Mouse (Mus musculus) gastrocnemius, postnatal 36 days (tissue): ENCODE measurements around the gene Mrps35. TPM values are rescaled to one million over a fixed set of nuclear protein-coding genes. Genes with fewer than 3 reads are reported as not detected.

Experiments used
- DNase-seq, 2 experiments: peaks; one replicate each; pipeline ENCODE4 v3.0.0; 2022
- intact Hi-C: fragments of 180-260 bp; cut with DNase I; formaldehyde crosslinking; loops from one replicate; pipeline ENCODE4 v1.15.1; 2025
- total RNA-seq, 2 experiments: library from RNA; stranded (reverse); gene quantifications; 2 replicates each; pipeline ENCODE4 v1.2.3; 2021

The Mrps35 gene
- total RNA-seq, 2 experiments from 2014 or later = 40.9 to 41.0 TPM

DNA sequence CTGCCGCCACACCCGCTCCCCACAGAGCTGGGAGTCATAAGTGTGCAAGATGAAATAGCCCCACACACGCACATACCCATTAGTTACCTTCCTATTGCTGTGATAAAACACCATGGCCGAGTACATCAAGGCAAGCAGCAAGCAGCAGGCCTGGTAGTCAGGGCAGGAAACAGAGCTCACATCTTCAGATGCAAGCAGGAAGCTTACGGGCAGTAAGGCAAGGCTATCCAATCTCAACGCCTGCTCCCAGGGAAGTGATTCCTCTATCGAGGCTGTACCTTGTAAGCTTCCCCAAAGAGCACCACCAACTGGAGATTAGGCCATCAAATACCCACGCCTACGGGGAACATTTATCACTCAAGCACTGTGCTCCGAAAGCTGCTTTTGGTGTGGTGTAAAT lies 37.4 kb downstream of the Mrps35 start:
- no peak for DNase-seq
- intact Hi-C loops = no loop called here

DNA sequence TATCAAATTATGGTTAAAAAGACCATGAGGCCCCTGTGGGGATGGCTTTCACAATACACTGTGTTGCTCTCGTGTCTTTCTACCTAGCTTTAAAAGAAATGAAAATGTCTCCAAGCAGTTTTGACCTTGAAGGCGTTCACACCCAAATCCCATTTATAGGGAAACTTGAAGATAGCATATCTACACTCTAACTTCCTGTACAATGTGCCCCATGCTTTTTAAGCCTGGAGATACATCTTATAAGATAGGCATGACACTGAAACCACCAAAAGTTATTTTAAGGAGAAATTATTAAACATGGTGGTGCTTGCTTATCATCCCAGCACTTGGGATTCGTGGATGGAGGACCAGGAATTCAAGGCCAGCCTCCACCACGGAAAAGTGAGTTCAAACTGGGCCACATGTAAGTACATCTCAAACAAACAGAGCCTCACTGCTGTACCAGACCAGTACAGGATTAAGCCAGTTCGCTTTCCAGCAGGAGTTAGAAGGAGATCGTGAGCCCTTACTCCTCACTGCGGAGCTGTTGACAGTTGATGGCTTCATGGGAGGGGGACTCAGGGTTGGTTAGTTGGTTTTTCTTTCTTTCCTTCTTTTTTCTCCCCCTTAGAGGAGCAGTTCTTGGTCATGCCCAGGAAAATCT lies 43.0 kb downstream of the Mrps35 start:
- intact Hi-C loops = no loop called here
- DNase-seq = no peak

DNA sequence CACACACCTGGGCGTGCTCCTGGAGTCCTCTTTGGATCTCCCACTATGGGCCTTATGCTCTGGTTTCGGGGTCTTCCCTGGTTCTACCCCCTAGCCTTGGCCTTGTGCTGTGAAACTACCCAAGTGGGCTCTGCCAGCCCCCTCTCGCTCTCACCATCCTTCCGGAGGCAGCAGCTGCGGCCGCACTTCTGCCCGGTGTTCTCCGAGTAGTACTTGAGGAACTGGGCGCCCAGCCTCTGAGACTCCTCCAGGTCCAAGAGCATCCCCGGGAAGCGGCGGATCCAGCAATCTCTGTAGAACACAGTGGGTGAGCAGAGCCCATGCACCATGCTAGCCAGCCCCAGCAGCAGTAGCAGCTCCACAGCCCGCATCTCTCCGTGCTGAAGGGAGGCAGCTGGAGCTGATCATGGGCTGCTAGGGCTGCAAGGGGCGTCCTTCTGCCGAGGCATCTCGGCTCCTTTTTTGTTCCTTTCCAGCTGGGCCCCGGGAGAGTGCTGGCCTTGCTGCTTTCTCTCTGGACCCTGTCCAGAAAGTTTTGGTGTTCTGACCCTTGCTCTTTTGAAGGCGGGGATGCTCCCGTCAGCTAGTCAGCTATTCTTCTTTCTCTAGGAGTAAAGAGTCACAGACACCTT lies 44.1 kb downstream of the Mrps35 start, which contains the start of gene Mansc4:
Gene Mansc4 (minus strand): TSS at position 439 of the 632 bp plus-strand sequence.
- intact Hi-C loops = no loop called here
- no peak for DNase-seq

DNA sequence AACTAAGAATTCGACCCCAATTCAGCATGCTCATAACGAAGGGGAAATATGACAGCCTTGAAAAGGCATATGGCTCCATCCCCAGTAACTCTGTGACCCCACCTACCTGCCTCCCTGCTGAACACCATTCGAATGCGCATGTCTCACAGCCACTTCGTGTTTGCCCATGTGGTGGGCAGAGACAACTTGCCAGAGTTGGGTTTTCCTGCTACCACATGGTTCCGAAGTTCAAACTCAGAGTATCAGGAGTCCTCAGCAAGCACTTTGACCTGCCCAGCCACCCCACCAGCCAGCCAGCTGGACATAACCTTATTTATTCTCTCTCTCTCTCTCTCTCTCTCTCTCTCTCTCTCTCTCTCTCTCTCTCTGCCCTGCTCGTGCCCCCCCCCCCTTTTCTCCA lies 45.2 kb downstream of the Mrps35 start:
- intact Hi-C loops = no loop called here
- DNase-seq = no peak

DNA sequence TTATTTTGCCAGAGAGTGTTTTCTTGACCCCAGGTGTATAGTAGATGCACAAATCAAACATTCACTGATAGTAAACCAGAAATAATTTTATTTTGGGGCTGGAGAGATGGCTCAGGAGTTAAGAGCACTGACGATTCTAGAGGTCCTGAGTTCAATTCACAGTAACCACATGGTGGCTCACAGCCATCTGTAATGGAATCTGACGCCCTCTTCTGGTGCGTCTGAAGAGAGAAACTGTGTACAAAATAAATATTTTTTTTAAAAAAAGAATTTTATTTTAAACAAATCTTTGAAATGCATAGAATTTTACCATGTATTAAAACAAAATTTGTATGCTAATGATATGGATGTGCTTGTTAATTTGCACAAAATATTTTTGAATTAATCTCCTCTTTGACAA lies 46.0 kb downstream of the Mrps35 start:
- intact Hi-C loops = no loop called here
- no peak for DNase-seq

DNA sequence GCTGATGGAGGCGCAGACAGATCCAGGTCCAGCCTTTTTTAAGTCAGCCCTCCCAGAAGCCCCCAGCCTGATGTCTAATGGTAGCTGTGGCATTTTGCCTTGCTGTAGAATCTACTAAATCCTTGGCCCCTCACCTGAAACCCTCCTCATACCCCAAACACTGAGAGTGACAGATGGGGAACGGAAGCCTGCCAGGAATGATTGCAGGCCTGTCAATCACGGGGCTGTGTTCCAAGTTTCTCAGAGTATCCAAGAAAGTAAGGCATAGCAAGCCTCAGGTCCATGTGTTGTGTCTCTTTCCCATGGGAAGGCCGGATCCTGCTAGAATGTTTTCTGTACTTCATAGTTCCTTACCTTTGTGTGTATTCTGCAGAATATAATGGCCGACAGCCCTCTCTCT lies 47.6 kb downstream of the Mrps35 start:
- no peak for DNase-seq
- intact Hi-C loops = no loop called here

DNA sequence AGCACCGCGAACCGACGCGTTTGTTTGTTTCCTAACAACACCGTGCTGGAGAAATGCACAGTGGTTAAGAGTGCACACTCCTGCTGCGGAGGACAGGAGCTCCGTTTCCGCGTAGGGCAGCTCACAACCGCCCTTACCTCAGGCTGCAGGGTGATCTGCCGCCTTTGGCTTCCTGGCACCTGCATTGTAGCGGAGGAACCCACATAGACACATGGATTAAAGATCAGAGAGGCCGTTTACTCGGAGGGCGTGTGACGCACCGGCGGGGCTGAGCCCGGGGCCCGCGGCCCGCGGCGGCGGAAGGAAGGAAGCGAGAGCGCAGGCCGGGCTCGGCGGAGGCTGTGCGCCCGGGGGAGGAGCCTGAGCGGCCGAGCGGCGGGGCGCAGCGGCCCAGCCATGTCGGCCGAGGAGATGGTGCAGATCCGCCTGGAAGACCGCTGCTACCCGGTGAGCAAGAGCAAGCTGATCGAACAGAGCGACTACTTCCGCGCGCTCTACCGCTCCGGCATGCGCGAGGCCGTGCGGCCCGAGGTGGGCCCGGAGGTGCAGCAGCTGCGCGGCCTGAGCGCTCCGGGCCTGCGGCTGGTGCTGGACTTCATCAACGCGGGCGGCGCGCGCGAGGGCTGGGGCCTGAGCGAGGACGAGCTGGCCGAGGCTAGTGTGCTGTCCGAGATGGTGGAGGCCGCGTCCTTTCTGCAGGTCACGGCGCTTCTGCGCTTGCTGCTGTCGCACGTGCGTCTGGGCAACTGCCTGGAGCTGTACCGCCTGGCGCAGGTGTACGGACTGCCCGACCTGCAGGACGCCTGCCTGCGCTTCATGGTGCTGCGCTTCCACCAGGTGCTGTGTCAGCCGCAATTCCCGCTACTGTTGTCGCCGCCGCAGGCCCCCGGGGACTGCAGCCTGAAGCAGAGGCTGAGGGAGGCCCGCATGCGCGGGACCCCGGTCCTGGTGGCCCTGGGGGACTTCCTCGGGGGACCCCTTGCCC lies 48.9 kb downstream of the Mrps35 start, which contains the start of gene Klhl42:
Gene Klhl42 (plus strand): TSS at position 244 of the 985 bp plus-strand sequence.
- peak; percentile 61 to 71 for DNase-seq
- intact Hi-C loops = no loop called here

DNA sequence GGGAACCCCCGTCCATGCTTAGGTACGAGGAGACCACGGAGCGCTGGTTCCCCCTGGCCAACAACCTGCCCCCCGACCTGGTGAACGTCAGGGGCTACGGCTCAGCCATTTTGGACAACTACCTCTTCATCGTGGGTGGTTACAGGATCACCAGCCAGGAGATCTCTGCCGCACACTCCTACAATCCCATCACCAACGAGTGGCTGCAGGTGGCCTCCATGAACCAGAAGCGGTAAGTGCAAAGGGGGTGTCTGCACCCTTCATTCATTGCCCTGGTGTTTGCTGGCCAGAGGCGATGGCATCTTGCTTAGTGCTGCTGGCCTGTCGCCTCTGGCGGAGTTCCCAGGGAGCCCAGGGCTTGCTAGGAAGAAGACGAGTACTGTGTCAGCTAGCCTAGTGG lies 49.6 kb downstream of the Mrps35 start:
- DNase-seq = peak; percentile 40 to 48
- intact Hi-C loops = no loop called here

DNA sequence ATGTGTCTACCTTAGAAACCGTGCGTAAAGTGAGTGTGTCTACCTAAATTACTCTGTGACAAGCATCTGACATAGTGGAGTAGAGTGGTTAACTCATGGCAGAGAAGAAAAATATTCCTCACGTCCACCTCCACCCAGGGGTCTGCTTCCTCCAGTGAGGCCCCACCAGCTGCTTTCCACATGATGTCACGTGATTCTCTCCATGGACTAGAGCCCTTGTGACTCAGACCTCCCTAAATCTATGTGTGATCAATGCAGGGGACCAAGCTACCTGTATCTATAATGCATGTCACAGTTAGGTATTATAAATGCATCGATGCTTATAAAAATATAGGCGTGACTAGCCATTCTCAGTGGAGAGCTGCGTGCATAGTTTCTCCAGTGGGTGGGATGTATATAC lies 52.2 kb downstream of the Mrps35 start:
- intact Hi-C loops = no loop called here
- DNase-seq = no peak

DNA sequence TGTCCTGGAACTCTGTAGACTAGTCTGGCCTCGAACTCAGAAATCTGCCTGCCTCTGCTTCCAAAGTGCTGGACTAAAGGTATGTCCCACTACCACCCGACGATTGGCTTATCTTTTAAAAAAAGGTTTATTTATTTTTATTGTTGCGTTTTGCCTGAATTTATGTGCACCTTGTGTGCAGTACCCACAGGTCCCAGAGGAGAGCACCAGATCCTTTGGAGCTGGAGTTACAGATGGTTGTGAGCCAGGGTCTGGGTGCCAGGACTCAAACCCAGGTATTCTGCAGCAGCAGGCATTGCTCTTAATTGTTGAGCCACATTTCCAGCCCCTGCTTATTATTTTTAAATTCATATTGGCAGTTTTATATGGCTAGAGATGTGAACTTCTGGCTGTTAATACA lies 53.5 kb downstream of the Mrps35 start:
- intact Hi-C loops = no loop called here
- DNase-seq = no peak

DNA sequence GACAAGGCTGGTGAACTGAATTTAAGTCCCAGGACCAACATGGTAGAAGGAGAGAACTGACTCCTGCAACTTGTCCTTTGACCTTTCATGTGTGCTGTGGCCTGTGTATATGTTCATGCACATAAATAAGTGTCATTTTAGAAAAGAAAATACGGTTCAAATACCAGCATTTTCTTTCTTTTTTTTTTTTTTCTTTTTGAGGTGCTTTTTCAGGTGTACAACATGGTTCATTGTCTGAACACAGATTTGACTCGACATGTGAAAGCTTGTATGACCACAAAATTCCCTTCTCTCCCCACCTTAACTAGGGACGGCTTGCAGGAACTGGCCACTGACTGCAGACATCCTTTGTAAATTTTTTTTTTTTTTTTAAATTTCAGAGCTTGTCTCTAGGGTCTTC lies 54.4 kb downstream of the Mrps35 start:
- intact Hi-C loops = no loop called here

DNA sequence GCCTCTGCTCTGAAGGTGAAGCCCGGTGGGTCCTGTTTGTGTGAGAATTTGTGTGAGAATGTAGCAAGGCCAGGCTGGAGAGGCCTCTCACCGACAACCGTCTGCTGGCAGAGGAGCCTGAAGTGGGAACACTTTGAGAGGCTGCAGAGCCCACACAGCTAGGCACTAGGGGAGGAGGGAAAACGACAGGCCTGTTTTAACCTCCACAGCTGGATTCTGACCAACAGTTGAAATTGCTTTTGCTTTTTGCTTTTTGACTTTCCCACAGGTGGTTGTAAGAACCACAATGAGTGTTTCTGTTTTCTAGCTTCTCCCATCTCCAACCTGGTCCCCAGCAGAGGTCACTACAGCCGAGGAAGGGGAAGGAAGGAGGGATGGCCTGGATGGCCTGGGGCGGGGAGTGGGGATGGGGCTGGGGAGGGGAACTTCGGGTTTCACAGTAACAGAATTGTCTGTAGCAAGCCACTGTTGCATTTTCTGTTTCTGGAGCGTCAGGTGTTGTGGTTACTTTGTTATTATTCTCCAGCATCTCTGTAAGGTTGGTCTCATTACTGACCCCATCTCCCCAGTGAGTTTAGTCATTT lies 54.9 kb downstream of the Mrps35 start:
- intact Hi-C loops = no loop called here

More for the DNA sequence above, 54.4 kb downstream of the Mrps35 start:
- no peak for DNase-seq

DNA sequence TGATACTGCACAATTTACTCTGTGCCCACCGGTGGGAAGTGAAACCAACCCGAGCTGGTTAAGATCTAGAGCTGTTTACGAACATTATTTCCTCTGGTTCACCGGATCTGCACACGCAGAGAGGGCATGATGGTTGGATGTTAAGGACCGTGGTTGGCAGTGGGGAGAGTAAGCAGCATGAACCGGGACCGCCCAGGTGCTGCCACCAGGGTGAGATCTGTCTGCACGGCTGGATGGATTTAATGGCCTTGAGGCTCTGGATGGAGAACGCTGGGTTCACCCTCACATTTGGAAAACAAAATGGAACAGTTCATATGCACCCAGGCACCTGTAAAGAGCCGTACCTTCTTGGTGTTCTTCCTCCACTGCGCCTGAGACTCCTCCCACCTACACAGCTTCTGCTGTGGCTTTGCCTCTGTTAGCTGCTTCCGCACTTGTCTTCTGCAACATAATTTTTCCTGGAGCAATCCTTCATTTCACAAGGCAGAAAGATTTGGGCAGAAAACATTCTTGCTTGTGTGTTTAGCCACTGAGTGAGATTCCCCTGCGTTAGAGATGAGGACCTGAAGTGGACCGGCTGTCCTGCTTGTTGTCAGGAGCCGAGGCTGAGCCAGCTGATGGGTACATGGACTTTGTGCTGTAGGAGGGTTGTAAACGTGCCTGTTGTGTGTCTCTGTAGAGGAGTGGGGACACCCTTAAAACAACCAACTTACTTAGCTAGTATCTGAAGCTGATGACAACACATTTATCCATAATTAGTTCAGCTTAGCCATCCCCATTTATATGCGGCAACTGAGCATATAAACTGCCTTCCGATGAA lies 57.1 kb downstream of the Mrps35 start:
- intact Hi-C loops = loop anchor here (5.0 kb wide), 1 partner anchor 72 kb away; no protein-coding TSS in a partner anchor

More for the DNA sequence above, 54.9 kb downstream of the Mrps35 start:
- DNase-seq = no peak

DNA sequence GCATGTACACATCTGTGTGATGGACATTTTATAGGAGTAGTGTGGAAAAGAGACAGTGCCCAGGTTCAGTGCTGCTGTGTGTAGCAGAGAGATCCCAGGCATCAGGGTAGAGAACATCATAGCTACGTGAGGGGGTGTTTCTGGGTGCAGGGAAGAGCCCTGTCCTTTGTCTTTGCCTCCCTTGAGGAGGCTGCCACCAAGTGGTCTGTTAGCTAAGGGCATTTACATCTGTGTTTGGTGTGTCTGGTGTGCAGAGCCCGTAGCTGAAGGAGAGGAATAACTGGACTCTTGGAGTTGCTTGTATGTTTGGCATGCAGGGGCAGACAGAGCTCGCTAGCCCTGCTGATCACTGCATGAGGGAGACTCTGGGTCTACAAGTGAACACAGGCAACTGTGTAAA lies 59.7 kb downstream of the Mrps35 start:
- DNase-seq = no peak
- intact Hi-C loops = loop anchor here (5.0 kb wide), 1 partner anchor 75 kb away; no protein-coding TSS in a partner anchor

More for the DNA sequence above, 57.1 kb downstream of the Mrps35 start:
- DNase-seq = no peak

DNA sequence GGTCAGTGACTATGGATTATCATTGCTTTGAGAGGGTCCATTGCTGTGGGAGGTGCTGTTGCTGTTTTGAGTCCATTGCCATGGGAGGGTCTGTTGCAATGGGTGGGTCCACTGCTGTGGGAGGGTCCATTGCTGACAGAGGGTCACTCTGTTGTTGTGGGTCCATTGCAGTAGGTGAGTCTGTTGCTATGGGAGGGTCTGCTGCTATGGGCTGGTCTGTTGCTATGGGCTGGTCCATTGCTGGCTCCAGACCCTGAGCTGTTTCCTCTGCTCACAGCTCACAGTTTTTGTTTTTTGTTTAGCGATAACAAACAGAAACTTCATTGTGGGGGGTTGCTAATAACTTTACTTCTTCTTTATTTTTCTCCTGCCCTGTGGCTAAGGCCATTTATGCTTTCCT lies 63.0 kb downstream of the Mrps35 start:
- intact Hi-C loops = no loop called here
- no peak for DNase-seq

DNA sequence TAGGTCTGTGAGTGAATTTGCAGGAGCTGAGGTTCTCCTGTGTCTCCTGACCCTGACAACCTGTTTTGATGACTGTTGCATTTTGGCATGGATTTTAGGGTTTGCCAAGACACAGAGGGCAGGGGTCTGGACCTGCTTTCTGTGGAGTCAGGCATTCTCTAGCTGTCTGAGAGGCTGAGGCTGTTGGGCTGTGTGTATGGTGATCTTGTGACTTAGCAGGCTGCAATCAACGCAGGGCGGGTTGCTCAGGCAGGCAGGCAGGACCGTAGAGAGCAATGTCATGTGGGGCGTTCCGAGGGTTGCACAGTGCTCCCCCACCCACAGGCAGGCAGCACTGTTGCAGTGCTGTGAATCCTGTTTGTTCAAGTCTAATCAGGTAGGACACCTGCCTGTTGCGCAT lies 64.2 kb downstream of the Mrps35 start:
- no peak for DNase-seq
- intact Hi-C loops = no loop called here

DNA sequence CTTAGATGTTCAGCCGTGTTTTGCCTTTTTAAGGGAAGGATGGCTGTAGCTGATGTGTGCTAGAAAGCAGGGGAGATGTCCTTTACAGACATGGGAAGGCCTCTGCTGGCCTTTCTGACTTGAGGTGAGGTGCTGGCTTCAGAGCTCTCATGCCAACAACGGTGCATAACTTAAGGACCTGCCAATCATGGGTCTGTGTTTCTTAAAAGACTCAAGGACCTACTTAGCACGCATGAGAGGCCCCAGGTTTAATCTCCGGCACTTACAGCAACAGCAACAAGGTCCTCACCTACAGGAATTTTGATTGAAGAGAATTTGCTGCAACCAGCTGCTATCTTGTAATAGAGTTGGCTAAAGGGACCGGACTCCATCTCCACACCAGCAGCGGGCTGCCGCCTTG lies 66.7 kb downstream of the Mrps35 start:
- DNase-seq = no peak
- intact Hi-C loops = no loop called here

DNA sequence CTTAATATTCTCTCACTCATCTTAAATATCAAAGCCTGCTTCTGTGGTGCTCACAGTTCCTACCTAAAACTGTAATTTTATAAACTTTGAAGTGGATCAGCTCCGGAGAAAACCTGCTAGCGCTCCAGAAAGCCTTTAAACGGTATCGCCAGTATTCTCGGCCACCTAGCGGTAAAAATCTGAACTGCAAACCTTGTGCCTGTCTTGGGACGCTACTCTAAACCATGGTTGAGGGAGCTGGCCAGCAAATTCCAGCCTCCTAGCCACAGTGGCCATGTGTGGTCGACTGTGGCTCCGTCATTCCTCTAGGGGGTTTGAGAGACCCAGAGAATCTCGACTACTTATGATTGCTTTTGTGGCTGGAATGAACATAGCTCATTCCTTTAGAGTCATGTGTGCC lies 74.0 kb downstream of the Mrps35 start:
- intact Hi-C loops = loop anchor here (5.0 to 10.0 kb wide), 2 partner anchors 109 to 292 kb away; no protein-coding TSS in a partner anchor
- peak; percentile 71 to 83 for DNase-seq

DNA sequence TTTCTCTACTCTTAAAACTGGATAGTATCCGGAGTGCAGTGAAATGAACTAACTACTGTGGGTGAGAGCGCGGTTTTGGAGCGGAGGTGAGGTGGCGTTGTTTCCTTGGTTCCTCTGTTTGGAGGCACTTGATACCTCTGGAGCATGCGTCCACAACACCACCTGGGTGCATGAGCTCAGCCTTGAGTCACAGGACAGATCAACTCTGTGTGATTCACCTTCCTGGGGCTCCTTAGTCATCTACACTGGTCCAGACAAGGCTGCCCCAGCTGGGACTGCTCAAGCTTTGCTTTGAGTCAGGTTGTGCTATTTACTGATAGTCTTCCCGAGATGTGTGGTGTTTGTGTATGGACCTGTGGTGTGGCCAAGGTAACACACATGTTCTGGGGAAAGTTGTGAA lies 75.2 kb downstream of the Mrps35 start:
- intact Hi-C loops = loop anchor here (5.0 to 10.0 kb wide), 2 partner anchors 110 to 293 kb away; no protein-coding TSS in a partner anchor
- DNase-seq = no peak
